Mouse (Mus musculus): ENCODE data around the gene Vmn1r13.
"Not testable (repeated sequence)": the region's sequence is repeated elsewhere in the genome, so short reads cannot be mapped to it uniquely, and the experiment has no call there.

The Vmn1r13 gene

DNA sequence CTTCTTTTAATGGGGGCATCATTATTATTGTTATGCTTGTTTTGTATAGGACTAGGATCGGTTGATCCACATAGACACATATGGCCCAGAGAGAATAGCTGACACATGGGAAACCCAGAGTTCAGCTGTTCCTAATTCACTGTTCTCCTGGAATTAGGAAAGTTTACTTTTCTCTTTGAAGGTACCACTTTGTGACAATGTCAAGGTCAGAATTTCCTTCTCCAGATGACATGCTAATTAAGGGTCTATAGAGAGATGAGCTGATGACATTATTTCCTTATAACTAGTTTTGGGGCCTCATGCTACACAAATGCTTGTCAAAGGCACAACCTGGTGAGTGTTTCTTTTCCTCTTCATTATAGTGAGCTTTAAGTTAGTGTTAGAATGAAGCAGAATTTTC, at the start of gene Vmn1r13:
Gene Vmn1r13, plus strand, starts transcription at position 301 of the 400 bp plus-strand sequence.
- in situ Hi-C loops (cut with MboI, MseI): not testable (repeated sequence)

DNA sequence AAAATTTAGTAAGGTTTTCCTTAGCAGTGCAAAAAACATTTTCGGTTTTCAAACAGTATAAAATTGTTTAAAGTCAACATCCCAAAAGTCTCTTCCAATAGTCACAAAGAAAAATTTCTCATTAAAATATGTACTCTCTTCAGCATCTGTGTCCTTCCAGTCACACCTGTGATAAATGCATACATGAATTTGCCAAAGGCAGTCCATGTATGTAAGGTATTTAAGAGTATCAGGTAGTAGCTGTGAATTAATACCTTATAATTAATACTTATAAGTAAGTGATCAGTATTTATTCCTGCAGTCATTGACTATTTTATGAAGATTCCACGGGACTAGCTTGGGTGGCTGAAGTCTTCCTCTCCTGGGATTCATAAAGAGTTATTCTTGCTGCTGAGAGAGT, 46.5 kb upstream of the Vmn1r13 start, which contains the start of gene Vmn1r12:
Gene Vmn1r12, plus strand, starts transcription at position 301 of the 400 bp plus-strand sequence.
- in situ Hi-C loops (cut with MboI, MseI): no loop called here

DNA sequence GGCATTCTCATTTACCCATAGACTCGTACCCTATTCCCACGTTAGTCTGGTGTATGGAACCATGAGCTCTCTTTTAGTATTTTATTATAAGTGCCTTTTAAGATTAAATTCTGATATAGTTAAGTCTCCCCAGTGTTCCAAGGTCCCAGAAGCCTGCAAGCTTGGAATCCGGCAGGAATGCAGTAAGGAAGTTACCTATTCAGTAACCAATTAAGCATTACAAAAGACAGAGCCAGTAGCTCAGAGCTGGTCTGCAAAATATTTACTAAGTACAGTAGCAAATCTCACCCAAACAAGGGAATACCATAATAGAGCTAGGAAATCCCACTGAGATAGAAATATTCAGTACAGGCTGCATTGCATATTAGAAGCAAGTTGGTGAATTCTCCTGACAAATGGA, 13.1 kb upstream of the Vmn1r13 start:
- in situ Hi-C loops (cut with MboI, MseI): not testable (repeated sequence)

DNA sequence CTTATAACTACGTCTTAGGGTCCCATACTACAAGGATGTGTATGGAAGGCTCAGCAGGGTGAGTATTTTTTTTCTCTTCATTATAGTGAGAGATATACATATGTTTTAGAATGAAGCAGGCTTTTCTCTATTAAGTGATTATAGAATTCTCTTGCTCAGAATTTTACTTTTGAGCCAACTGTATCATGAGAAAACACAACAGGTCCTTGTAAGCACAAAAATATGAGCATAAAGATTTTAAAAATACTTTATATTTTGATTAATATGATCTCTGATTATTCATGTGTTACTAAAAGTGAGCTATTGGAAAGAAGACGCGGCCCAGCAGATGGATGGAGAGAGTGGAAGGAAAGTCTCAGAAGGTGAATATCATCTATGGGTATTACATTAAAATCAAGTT, 28.3 kb downstream of the Vmn1r13 start, which contains the start of gene Vmn1r14:
Gene Vmn1r14, plus strand, starts transcription at position 301 of the 400 bp plus-strand sequence.
- in situ Hi-C loops (cut with MboI, MseI): no loop called here

DNA sequence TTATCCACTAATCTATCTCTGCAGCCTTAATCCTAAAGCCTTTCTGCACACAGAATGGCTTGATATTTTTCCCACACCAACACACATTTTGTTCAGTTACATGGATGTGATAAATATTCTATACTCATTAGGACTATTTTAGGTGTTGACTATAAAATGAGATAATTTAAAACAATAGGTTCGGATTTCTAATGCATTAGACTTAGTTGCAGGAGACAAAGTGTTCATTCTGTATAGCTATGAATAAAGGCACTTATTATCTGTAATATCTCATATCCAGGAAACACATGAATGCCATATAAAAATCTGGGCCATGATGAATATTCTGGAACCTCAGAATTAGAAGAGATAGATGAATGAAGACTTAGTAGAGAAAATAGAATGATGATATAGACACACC, 54.6 kb downstream of the Vmn1r13 start, which contains the start of gene Vmn1r15:
Gene Vmn1r15, plus strand, starts transcription at position 301 of the 400 bp plus-strand sequence.
- in situ Hi-C loops (cut with MboI, MseI): loop anchor here (10.0 kb wide), 1 partner anchor 1177 kb away; no protein-coding TSS in a partner anchor

DNA sequence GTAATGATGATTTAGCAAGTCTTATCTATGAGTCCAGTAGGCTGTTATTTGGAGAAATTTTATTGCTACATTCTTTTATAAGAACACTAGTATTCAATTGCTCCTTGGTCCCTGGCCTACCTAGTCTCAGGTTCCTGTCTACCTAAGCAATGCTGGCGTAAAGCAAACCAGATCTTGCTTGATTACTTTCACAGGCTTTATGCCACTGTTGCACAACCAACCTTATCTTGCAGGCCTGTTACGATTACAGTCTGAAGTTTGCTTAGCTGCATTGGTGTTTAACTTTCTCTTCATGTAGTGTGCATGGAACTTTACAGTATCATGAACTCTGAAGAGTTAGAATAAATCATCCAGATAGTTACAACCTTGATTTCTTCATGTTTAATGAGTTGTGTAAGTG, 57.9 kb downstream of the Vmn1r13 start:
- in situ Hi-C loops (cut with MboI, MseI): no loop called here

Data from regulatory T cell (primary cell).